Mouse (Mus musculus) WW6 (cell line): ENCODE results near the gene Tshz2.

Experiments used
- DNase-seq: peaks from one replicate; pipeline ENCODE4 v3.0.0-alpha.2; 2013; ENCODE audit warnings: low read depth, low spot score

Tshz2 gene

GRCm38 (mm10) chr2:169633491-169634289 lies 877 bp downstream of the Tshz2 start:
- DNase-seq, result no peak

- no peak for DNase-seq
Observed at GRCm38 (mm10) chr2:169634619-169635382, 2.0 kb downstream of the Tshz2 start.

DNA sequence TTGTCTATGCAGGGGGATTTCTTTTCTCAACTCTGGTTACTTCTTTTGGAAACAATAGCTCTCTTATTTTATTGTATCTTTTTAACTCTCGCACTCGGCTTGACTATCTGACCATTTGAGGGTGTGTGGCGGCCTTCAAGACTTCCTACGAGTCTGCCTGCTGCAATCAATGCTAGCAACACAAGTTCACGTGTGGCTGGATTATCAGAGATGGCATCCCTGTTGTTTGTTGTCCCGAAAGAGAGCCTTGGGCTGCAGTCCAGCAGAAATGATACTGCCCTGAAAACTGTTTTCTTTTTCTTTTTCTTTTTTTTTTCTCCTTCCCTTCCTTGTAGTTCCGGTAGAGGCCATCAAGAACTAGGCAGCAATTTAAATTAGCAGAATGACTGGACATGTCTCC lies 2.6 kb downstream of the Tshz2 start:
- no peak for DNase-seq

DNA sequence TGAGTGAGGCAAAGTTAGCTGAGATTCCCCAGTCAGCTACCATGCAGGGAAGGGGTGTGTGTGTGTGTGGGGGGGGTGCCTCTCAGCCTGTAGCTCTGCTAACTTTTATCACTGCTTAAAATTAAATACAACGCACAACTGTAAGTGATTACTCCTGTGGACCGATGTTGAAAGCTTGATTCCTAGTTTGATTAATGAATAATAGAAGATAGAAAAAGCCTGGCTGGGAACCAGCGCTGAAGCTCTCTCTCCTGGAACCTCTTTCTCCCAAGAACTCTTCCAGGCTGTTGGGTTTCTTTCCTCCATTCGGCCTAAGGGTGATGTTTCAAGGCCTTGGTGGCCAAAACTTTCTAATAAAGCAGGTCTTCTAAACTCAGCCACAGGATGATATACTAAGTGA lies 3.6 kb downstream of the Tshz2 start:
- DNase-seq, result no peak

DNA sequence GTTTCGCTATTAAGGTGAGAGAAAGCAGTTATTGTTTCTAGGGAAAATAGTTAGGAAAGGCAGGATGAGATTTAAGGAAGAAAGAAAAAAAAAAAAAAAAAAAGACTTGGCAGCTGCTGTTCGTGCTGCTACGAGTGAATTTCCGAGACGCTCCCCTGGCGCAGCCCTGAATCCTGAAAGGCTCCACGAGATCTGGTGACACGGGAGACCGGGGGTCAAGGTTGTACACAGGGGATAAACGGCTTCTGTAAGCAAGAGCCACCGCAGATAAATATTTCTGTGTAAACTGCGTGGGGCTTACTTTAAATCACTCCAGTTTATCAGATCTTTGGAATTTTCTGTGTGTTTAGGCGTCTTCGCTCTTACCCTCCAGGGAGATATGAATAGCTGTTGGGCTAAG lies 8.7 kb downstream of the Tshz2 start:
- DNase-seq, result no peak

DNA sequence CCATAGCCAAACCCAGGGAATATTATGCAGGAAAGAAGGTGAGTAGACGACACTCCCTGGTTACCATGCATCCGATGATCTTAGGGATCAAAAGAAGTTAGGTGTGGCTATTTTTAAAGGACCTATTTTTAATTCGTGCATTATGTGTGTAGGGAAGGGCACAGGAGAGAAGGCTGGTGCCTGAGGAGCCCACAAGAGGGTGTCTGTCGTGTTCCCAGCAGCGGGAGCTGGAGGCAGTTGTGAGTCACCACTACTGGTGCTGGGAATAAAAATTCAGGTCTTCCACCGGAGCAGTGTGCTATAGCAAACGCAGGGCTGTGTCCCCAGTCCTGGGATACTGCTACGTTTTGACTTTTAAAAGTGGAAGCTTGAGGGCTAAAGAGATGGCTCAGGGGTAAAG lies 9.6 kb downstream of the Tshz2 start:
- no peak for DNase-seq

DNA sequence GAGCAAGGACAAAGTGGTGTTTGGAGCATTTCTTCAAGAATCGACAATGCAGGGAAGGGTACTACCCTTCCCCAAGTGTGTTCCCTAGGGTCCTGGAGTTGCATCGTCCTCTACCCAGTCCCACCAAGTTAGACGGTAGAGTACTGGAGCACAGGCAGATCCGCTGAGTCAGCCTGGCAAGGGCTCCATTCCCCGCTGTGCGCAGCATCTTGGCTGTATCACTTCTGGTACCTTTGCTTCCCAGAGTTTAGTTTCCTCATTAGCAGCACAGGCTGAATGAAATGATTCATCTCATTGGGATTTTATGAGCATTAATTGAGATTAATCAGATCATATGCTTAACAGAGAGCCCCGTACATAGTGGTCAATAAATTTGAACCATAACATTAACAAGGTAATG lies 14.3 kb downstream of the Tshz2 start:
- no peak for DNase-seq

DNA sequence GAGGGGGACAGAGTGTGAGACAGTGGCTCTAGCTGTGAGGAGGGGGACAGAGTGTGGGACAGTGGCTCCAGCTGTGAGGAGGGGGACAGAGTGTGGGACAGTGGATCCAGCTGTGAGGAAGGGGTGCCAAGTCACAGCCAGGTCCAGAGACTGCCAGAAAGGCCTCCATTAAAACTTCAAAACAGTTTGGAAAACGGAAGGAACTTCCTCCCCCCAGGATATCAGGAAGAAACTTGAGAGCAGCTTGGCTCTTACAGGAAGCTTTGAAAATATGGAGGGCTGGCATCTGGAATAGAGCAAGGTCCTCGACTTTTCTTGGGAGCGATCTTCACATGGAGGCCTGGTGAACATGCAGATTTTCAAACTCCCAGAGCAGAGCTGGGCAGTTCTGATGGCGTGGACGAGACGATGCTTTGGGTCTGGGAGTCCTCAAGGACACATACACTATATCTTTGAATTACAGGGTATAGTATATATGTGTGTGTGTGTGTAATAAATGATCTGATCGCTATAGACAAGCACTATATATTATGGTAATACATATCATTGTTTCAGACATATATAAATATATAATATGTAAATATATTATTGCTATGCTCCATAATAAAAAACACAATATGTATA lies 16.6 kb downstream of the Tshz2 start:
- DNase-seq, result no peak

GRCm38 (mm10) chr2:169653282-169653681 lies 20.5 kb downstream of the Tshz2 start:
- DNase-seq, result no peak

DNA sequence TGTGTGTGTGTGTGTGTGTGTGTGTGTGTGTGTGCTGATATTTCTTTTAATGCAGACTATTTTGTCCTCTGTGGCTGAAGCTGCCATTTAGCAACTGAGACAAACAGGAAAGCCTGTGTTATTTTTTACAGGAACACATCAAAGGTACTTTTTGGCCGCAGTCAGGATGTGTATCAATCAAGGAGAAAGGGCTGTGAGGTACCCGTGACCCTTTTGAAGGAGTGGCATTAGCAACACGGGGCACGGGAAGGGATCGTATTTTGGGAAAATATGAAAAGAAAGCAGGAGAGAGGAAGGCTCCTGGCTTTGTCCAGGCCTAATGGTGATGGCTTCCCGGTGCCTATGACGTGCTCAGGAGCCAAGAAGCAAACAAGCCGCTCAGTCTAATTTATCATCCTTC lies 31.0 kb downstream of the Tshz2 start:
- DNase-seq, result no peak

- no peak for DNase-seq
Observed at GRCm38 (mm10) chr2:169671264-169671663, 38.5 kb downstream of the Tshz2 start.

DNA sequence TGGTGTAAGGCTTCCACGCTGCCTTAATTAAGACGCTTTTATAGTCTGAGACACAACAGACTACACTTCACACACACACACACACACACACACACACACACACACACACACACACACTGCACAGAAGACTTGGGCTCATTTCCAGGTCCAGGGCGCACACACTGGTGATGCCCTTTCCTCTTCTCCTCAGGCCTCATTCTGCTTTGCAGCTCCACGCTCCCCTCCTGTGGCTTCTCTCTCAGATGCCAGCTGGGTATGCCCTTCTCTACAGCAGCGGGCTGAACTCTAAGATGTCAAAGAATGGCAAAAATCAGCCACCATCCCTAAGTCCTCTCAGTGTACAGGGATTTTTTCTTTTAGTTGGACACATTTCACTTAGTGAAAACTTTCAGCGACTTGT lies 41.0 kb downstream of the Tshz2 start:
- no peak for DNase-seq

DNA sequence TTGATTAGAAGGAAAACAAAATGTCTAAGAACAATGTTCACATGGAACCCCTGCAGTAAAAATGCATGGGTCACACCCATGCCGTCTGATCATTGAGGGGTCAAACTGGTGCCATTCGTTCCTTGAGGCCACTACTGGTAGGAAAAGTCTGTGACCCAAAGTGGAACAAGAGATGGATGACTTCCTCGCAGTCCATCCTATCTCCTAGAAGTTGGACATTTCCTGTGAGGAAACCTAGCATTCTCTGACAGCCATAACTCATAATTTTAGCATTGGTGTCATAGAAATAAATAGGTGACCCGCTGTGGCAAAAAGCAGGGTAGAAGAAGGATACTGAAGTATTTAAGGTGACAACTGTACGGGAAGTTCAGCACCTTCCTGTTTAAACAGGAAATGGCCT lies 41.4 kb downstream of the Tshz2 start:
- DNase-seq, result no peak

DNA sequence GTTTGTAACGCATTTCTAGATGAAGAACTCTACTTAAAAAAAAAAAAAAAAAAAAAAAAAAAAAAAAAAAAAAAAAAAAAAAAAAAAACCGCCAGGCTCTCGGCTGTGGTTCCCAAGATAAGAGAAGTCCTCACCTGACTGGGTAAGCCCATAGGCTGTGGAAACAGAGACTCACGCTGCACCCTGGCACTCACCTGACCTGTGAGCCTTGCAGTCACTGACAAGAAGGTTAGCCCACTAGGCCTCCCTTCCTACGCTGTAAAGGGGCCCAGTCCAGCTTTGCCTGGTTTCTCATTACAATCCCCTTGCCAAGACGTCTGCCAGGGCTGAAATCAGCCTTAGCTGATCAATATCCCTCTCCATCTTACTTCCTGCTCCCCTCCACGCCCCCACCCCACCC lies 46.5 kb downstream of the Tshz2 start:
- DNase-seq, result no peak

- DNase-seq, result no peak
Observed at GRCm38 (mm10) chr2:169679951-169680350, 47.1 kb downstream of the Tshz2 start.

DNA sequence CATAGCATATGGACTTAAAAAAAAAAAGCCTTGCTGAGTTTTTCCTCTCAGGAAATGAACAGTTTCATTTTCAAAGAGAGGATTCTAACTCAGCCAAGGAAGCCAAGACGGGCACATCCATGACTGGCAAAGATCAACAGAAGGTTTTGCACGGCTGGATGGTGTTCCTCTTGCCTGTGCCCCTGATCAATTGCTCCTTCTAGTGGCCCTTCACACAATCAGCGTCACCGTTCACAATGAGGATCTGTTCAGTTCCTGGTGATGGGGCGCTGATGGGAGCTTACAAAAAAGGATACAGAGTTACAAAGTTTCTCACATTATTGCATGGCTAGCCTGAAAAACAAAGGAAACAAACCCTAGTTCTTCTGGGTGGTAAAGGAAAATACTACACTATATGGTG lies 52.4 kb downstream of the Tshz2 start:
- DNase-seq, result no peak

GRCm38 (mm10) chr2:169685747-169686146 lies 52.9 kb downstream of the Tshz2 start:
- no peak for DNase-seq

GRCm38 (mm10) chr2:169686697-169687430 lies 54.1 kb downstream of the Tshz2 start:
- DNase-seq, result no peak

- no peak for DNase-seq
Observed at GRCm38 (mm10) chr2:169690054-169690453, 57.2 kb downstream of the Tshz2 start.

GRCm38 (mm10) chr2:169694494-169694893 lies 61.7 kb downstream of the Tshz2 start:
- DNase-seq, result no peak

GRCm38 (mm10) chr2:169695025-169695424 lies 62.2 kb downstream of the Tshz2 start:
- no peak for DNase-seq

GRCm38 (mm10) chr2:169699141-169699540 lies 66.3 kb downstream of the Tshz2 start:
- no peak for DNase-seq
